Mouse (Mus musculus): ENCODE results near the gene Gm20458.
A peak's percentile ranks its signal among the peaks of the same experiment; 100 is the strongest.

Gm20458 gene

DNA sequence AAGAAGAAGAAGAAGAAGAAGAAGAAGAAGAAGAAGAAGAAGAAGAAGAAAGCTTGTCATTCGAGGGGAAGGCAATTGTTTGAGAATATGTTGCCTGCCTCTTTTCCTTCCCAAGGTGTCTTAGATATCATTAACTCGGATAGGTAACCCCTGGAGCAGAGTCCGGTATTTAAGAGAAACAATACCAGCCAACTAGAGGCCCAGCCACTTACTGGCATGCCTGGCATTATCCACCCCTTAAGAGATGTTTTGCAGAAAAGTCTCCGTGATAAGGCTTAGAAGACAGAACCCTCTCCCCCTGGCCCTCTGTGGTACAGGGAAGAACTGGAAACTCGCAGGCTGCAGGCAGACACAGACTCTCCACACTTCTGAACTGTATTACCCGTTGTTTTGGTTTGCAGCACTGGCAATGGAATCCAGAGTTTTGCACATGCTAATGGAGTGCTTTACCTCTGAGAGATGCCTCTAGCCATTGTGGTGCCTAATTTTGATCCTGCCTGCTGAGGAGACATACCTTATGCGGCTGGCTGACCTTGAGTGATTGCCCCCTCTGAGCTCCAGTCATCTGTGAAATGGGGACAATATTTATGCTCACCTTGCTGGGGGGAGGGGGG, 6.8 kb upstream of the Gm20458 start:
- DNase-seq (ENCODE audit: low spot score), result no peak

DNA sequence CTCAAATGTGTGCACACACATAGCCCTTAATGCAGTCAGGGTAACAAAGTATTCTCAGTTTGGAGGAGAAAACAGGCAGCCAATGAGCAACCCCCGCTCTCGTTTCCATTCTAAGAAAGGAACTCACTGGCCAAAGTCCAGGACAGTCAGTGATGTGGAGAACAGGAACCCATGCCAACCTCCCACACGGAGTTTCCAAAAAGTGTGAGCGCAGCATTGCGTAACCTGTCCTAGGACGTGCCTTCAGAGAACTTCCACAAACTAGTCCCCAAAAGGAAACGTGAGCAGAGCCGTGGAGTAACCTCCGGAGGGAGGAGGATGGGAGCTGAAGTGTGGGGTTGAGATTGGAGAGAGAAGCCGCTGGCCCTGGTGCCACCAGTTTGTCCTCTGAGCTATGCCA, 5.9 kb upstream of the Gm20458 start:
- DNase-seq (ENCODE audit: low spot score), result peak; percentile 52

DNA sequence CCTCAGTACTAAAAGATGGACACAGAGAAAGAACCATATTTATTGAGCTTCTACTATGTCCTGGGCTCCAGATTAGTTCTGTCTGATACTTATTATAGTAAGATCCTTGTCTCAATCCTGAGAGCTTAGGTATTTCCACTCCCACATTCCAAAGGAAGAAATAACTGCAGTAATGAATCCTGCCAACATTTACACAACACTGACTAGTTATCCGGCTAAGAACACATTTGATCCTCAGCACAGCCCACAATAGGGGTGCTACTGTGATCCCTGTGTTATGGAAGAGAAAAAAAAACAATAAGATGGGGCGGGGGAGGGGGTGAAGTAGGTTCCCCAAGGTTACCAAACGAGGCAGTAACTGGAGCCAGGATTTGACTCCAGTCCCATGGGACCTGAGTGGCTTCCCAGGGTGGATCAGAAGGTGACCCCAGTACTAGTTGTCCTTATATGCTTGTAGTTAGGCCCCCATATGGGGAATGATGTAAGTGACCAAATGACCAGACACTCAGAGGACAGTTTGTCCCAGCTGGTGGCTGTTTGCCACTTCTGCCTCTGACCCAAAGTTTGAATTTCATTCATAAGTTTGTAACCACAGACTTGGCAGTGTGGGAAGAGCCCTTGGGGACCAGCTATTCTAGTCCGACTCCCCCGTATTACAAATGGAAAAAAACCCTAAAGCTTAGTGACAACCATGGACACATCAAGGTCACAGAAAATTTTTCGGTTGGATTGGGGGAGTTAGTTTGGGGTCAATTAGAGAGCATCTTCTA, 5.2 kb upstream of the Gm20458 start:
- no peak for DNase-seq (ENCODE audit: low spot score)

DNA sequence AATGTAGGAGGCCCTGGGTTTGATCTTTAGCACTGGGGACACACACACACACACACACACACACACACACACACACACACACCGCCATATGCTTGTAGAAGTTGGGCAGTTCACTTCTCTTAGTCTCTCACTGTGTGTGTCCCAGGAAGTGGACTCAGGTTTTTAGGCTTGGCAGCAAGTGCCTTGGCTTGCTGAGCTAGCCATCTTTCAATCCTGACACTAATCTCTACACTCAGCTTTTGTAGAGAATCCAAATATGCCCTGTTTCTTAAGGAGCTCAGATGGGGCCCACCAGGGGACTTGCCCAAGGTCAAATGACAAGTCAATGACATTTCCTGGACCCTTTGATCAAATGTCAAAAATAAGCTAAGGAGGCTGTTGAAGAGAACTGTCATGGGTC, 4.4 kb upstream of the Gm20458 start:
- DNase-seq (ENCODE audit: low spot score), result no peak

DNA sequence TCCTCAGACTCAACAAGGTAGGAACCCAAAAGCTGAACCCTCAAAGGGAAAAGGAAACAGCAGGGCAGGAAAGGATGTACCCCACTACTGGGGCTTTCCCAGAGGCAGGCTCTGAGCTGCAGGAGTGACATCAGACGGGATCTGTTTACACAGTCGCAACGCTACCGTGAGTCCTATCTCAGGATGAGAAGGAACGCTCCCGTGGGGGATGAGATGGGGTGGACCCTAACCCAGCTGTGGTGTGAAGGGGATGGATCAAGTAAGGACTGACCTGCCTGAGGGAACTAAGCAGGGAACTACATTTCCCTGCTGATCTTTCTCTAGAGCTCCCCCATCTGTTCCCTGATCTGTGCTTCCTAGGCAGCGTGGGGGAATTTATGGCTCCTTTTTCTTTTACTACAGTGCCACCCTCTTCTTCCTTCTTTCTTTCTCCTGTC, 3.9 kb upstream of the Gm20458 start, which contains the start of gene Sys1:
Gene Sys1 (plus strand): TSS at position 101 of the 437 bp plus-strand sequence.
- no peak for DNase-seq (ENCODE audit: low spot score)

DNA sequence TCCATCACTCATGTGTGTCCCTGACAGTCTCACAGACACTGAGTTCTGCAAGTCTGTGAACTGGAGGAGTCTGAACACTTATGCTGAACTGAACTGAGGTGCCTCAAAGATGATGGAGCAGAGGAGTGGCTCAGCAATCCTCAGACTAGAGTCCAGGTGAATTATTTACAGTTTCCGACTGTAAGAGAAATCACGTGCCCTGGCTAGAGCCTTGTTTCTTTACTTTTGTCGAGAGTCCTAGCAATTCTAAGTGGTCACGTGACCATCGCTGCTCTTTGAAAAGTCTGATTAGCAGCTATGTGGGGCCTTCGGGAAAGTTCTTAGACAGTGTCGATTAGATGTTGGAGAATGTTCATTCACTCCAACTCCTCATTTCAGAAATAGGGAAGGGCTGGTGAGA, 2.8 kb upstream of the Gm20458 start:
- peak; percentile 77 for DNase-seq (ENCODE audit: low spot score)

DNA sequence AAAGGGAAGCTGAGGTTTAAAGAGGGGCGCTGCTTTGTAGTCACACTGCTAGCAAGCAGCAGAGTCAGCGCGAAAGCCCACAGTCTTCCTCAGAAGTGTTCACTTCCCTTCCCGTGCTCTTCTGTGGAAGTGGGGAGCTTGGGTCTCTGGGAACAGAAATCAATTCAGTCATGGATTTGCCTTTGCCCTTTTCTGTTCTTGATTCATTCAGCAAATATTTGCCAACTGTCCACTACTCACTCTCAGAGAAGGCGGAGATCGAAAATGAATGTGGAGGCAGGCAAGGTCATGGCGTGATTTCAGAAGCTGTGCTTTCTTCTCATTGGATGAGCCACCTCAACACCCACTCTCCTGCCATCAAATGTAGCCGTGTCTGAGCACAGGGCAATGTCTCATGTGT, 2.2 kb upstream of the Gm20458 start:
- no peak for DNase-seq (ENCODE audit: low spot score)

DNA sequence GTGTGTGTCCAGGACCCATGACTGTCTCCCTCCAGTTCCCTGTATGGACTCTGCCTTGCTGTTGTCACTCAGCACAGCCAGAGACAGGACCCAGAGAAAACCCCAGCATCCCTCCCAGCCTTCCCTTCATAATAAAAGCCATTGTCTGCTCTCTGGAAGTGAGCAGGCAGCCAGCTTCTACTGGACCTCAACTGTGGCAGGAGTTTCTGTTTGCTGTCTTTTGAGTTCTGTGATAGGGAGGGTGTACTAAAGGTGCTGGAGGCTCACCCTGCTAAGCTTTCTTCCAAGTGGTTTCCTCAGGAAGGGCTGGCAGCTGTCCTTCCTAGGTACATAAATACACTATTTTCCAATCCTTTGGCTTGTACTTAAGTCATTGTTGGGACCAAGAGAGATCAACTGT, 4.4 kb downstream of the Gm20458 start:
- DNase-seq (ENCODE audit: low spot score), result no peak

DNA sequence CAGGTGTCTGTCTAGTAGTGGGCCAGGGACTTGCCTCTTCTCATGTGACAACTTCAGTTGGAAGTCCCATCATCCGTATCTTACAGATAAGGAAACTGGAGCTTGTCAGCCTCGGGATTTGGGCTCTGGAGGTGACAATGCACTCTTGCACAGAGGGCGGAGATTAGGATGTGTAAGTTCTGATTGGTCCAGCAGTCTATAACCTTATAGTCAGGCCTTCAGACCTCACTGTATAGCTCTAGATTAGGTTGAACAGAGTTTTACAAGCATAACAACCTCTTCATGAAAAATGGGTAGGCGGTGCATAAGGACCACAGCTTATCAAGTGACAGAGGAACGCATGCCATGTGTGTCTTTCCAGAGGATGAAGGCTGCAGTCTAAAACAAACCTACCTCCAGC, 6.0 kb downstream of the Gm20458 start:
- DNase-seq (ENCODE audit: low spot score), result no peak

DNA sequence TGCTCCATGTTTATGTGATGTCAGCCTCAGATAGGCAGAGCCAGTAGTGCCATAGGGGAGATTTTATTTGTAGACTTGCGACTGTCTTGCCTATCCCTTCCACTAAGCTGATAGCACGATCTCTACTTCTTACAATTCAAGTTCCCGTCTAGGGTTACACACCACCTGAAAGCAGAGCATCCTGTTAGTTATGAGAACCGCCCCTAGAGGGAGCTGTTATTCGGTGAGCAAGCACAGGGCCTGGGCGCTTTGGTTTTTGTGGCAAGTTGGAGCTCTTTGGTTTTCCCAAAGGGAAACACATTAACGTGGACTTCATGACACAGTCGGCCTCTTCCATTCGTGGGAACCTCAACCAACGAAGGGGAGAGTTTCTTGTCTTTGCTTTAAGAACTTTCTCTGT, 9.5 kb downstream of the Gm20458 start:
- DNase-seq (ENCODE audit: low spot score), result peak; percentile 40

DNA sequence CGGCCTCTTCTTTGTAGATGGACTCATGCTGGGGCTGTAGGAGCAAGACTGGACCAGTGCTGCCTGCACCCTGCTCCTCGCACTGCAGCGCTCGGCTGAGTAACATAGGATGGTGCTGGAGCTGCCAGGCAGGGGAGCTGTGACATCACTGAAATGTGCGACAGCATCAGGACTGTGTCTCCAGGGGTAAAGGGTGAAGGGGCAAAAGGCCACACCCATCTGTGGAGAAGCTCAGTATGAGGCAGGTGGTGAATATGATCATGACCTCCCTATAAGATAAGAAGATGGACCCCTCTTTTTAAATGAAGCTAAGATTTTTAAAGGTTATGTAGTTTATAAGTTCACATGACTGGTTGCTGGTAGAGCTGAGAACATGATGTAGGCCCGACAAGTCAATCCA, 12.9 kb downstream of the Gm20458 start, which contains the start of gene Trp53tg5:
Gene Trp53tg5 (minus strand): TSS at position 101 of the 400 bp plus-strand sequence.
- DNase-seq (ENCODE audit: low spot score), result no peak

DNA sequence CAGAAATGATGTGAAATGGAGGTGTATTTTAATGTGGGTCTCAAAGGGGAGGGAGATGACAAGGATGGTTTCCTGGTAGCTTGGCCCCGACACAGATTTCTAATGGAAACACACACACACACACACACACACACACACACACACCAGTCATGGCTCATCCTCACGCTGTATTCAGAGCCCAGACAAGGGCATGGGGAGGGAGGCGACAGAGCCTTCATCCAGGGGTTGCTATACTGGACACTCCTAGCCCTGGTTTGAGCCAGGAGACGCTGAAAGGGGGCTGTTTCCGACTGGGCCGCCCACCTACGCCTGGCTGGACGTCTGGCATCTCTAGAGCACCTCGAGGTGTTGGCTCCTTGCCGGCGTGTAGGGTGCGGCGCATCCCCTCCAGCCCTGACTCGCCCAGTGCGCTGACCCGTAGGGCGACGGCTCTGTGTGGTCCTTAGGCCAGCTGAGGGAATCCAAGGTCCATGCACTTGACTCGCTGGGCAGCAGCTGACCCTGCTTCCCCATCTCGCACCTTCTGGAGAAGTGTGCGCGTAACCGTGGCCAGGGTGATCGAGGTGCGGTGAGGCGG, 25.0 kb downstream of the Gm20458 start, which contains the start of gene Dbndd2:
Gene Dbndd2 (plus strand): TSS at position 426 of the 577 bp plus-strand sequence.
- no peak for DNase-seq (ENCODE audit: low spot score)

DNA sequence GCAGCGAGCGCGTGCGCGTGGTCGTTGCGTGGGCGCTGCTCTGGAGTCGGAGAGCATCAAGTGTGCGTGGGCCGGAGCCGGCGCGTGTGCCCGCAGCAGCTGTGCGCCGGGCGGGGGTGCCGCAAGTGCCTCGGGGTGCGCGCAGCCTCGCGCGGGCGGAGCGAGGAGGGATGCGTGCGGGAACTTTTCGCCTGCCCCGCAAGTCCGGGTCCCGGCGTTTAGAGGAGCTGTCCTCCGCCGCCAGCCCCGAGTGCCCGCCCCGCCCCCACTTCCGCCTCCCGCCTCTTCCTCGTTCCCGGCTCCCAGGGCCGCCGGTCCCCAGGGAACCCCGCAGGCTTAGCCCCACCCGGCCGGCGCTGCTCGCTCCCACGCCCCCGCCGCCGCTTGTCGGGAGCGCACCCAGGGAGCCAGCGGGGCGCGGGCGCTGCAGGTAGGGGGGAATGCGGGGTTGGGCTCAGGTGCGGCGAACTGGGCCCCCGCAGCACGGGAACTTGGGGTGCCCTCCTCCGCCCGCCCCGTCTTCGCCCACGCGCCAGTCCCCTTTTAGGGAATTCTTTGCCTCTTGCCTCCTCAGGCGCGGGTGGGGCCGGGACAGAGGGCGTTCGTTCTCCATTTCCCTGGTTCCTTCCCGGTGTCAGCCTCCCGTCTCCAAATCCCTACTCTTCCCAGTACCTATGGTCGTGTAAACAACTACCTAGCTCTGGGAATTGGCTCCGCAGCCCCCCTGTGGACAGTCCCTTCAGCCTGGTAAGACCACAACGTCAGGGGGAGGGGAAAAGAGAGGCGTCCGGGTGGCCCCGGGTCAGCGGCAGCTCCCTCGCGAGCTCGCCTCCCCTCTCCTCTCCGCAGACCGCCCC, 25.7 kb downstream of the Gm20458 start:
- DNase-seq (ENCODE audit: low spot score), result peak; percentile 37

DNA sequence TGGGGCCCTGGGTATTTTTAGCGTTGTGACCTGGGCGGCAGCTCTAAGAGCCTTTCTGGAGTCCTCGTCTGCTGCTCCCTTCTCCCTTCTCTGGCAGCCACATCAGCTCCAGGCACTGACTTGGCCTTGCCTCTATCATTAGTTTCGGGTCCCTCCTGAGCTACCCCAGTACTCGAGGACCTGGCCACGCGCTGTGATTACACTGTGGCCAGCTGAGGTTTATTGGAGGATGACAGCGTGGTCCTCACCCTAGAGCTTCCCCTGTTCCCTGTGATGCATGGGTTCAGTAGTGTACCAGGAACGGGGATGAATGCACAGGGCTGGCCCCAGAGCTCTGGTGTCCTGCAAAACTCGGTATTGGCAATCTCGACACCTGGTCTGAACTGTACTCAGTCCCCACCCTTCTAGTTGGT, 26.4 kb downstream of the Gm20458 start:
- no peak for DNase-seq (ENCODE audit: low spot score)

DNA sequence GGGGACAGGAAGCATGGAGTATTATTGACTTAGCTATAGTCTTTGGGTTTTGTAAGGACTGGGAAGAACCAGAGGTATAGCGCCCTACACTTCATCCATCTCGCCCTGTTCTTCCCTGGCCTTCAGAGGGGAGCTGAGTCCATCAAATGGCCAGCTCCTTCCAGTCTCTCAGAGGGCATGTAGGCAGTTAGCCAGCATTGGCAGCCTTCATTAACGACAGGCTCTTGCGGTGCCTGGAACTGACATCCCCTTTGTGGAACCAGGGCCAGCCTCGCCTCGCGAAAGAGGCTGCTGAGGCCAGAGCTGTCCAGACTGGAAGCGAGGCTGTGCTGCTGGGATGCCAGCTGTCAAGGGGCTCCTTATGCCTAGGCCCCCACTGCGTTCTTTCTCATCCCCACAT, 27.0 kb downstream of the Gm20458 start:
- DNase-seq (ENCODE audit: low spot score), result no peak

DNA sequence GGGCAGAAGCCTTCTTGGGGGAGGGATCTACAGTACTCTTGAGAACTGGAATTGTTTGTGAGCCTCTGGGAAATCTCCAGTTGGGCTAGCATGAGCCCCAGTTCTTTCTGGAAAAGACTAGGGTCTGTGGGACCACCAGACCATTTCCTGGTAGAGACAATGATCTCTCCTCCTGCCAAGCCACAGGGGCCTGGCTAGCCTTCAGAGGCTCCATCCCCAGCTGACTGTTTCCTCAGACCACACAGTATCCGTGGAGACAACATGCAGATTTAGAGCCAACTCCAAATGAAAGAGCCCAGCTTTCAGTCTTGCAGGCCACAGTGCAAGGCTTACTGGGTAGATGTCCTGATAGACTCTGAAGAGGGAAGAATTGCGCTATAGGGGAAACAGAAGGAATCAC, 33.4 kb downstream of the Gm20458 start:
- no peak for DNase-seq (ENCODE audit: low spot score)

DNA sequence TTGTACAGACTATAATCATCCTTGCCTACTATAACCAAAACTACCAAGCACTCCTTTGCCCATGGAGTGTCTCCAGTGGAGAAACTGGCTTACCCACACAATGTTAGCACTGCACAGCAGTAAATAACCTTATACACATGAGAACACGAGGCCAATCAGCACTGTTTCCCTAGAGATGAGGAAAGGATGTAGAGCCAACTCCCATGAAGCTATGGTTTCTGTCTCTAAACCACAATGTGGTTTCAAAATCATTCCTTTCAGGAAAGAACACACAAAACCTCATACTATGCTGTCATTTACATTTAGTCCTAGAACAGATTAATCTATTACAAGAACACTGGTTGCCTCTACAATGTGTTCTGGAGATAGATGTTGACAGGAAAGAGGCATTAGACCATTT, 35.6 kb downstream of the Gm20458 start:
- DNase-seq (ENCODE audit: low spot score), result no peak

DNA sequence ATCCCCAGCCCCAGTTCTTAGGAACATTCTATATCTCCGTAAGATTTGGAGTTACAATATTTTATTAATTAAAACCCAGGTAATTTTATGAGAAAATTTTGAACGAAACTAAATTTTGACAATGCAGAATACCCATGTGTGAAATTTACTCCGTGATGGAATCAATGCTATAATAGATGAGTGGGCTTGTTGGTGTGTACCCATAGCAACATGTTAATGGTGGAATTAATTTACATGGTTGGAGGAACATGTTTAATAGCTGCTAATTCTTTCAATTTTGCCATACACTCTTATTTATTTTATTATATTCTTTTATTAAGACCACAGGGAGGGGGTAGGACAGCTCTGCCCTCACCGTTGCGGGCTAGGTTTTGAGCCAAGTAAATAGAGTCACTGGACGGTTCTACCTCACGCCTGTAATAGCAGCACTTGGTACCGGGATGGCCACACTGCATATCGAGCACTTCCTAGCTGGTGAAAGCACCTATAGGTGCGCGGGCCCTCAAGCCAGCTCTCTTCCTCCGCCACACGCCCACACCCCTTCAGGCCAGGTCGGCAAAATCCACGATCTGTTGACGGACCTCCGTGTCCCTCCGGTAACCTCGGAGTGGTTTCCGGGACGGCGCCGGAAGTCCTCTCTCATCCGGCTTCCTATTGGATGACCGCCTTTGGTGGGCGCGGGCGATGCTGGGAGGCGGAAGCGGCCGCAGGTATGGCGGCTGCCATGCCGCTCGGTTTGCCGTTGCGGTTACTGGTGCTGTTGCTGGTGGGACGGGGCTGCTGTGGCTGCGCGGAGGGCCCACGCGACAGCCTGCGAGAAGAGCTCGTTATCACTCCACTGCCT, 36.3 kb downstream of the Gm20458 start, which contains the start of gene Pigt:
Gene Pigt (plus strand): TSS at position 674 of the 844 bp plus-strand sequence.
- DNase-seq (ENCODE audit: low spot score), result peak; percentile 84

DNA sequence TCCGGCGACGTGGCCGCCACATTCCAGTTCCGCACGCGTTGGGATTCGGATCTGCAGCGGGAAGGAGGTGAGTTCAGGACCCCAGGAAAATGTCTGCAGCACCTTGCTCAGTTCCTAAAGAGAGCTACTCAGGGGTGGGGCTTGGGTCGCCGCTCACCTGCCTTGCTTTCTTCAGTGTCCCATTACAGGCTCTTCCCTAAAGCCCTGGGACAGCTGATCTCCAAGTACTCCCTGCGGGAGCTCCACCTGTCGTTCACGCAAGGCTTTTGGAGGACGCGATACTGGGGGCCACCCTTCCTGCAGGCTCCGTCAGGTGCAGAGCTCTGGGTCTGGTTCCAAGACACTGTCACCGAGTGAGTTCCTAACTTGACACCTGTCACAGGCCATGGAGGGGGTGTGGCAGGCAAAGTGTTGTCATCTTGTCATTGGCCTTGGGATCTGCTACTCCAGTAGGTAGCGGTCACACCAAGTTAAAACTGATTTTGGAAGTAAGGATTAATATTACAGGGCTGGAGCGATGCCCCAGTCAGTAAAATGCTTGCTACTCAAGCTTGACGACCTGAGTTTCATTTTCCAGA, 37.0 kb downstream of the Gm20458 start:
- no peak for DNase-seq (ENCODE audit: low spot score)

DNA sequence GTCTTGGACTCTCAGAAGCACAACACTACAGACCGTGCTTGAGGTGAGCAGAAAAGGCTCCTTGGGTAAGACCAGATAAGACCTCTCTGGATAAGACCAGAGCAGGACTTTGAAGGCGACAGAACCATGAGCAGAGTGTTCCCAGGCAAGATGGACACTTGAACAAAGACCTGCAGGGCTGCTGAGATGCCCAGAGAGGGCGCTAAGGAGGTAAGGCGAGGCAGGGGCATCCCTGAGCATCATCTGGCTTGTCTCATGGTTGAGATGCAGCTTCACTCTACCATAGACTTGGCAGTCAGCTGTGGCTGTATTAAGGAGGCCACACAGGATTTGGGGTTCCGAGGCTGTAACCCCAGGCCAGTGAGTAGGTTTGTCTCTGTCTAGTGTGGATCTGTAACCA, 38.5 kb downstream of the Gm20458 start:
- no peak for DNase-seq (ENCODE audit: low spot score)

DNA sequence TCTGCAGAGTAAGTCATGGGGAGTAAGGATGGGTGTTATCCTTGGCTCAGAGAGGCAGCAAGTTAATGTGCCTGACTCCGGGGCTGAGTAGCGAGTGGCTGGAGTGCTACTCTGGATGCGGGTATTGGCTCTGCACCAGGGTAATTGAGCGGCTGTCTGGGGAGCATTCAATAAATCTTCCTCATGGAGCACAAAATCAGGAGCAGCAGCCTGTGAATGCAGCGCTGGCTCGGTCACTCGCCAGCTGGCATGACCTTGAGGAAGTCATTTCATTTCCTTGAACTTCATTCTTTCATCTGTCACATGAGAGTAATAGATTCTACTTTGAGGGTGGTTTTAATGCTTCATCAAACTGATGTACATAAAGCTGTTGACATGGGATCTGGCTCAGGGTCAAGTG, 39.7 kb downstream of the Gm20458 start:
- no peak for DNase-seq (ENCODE audit: low spot score)
